ENCODE assay signal across 36 mouse cellular contexts in genomic region chr12:80990901-80991445, GRCm38 (mm10). TPM values are rescaled to one million over a fixed set of nuclear protein-coding genes. Genes with fewer than 3 reads are reported as not detected.
DNase-seq lines count a peak whose midpoint lies in the region; ATAC-seq and TF ChIP-seq lines count a peak whose summit lies in the region.
"Had no signal": no experiment of that assay in that cellular context is flagged by ENCODE, and none has a peak within 500 bp of the region (broad histone marks: within the 10 kb centered on the region; RNA-seq: fewer than 3 reads in every experiment).

No protein-coding gene starts in this region.

- no peak for TF ChIP-seq POLR2A in thymus, adult 2 months (IDR thresholded peaks at IDR 0.05; ENCODE audit: control insufficient read depth, extremely low read depth, insufficient read depth, low read length, poor library complexity)

- TF ChIP-seq CTCF in thymus, adult 2 months (IDR thresholded peaks at IDR 0.05; ENCODE audit: borderline replicate concordance, control insufficient read depth, extremely low read depth, insufficient read depth, low read length, poor library complexity) = no peak

- H3K4me2 ChIP-seq in embryonic facial prominence, embryonic 13.5 days = no peak overlapping the region
- H3K4me2 ChIP-seq: hindbrain, embryonic 12.5 days; limb, embryonic 15.5 days; liver, embryonic 13.5 days; neural tube, embryonic 13.5 days had no signal

- no peaks in the 10 kb centered on the region for H3K36me3 ChIP-seq in embryonic facial prominence, embryonic 13.5 days
- H3K36me3 ChIP-seq in embryonic facial prominence, embryonic 10.5 days (replicated peaks) = no peaks in the 10 kb centered on the region
- no peaks in the 10 kb centered on the region for H3K36me3 ChIP-seq in heart, embryonic 10.5 days
- no peaks in the 10 kb centered on the region for H3K36me3 ChIP-seq in thymus, adult 2 months (ENCODE audit: control insufficient read depth, insufficient read depth, low read length)
- H3K36me3 ChIP-seq: hindbrain, embryonic 12.5 days; limb, embryonic 15.5 days; liver, embryonic 13.5 days; neural tube, embryonic 13.5 days had no signal

- 75% methylated on average over 13 of the region's 13 CpGs for WGBS in embryonic facial prominence, embryonic 13.5 days
- 74% methylated on average over 13 of the region's 13 CpGs for WGBS in embryonic facial prominence, embryonic 10.5 days
- 84% methylated on average over 13 of the region's 13 CpGs for WGBS in heart, embryonic 10.5 days
- 94% methylated on average over 13 of the region's 13 CpGs for WGBS in thymus, adult 2 months

- no peak overlapping the region for H3K27ac ChIP-seq in embryonic facial prominence, embryonic 13.5 days
- H3K27ac ChIP-seq in embryonic facial prominence, embryonic 10.5 days (replicated peaks) = no peak overlapping the region
- no peak overlapping the region for H3K27ac ChIP-seq in heart, embryonic 10.5 days
- H3K27ac ChIP-seq in thymus, adult 2 months (ENCODE audit: control insufficient read depth, insufficient read depth, low read length) = no peak overlapping the region
- H3K27ac ChIP-seq: gastrocnemius, adult 2 months; heart, adult 2 months; hindbrain, embryonic 12.5 days; kidney, postnatal 0 days; limb, embryonic 10.5 days; limb, embryonic 15.5 days; liver, embryonic 13.5 days; macrophage; neural tube, embryonic 13.5 days had no signal

- no peak overlapping the region for H3K9ac ChIP-seq in embryonic facial prominence, embryonic 13.5 days
- H3K9ac ChIP-seq: hindbrain, embryonic 12.5 days; limb, embryonic 15.5 days; liver, embryonic 13.5 days; neural tube, embryonic 13.5 days had no signal

- ATAC-seq in embryonic facial prominence, embryonic 13.5 days (ENCODE audit: insufficient number of reproducible peaks, insufficient read depth, low FRiP score, low TSS enrichment, low read depth) = peak; percentile 26; the same call in 1 of the 2 replicates
- ATAC-seq: intestine, embryonic 16.5 days had no signal

- H3K4me1 ChIP-seq in embryonic facial prominence, embryonic 13.5 days = no peaks in the 10 kb centered on the region
- peaks cover 10% of the 10 kb centered on the region for H3K4me1 ChIP-seq in embryonic facial prominence, embryonic 10.5 days
- H3K4me1 ChIP-seq in heart, embryonic 10.5 days = no peaks in the 10 kb centered on the region
- peaks cover 39% of the 10 kb centered on the region for H3K4me1 ChIP-seq in thymus, adult 2 months (replicated peaks; ENCODE audit: control insufficient read depth, insufficient read depth, low read length)
- H3K4me1 ChIP-seq: hindbrain, embryonic 12.5 days; limb, embryonic 15.5 days; liver, embryonic 13.5 days had no signal

- no peak for DNase-seq in embryonic facial prominence, embryonic 10.5 days (ENCODE audit: low spot score)
- DNase-seq in heart, embryonic 10.5 days (ENCODE audit: low spot score) = peak; percentile 54
- no peak for DNase-seq in heart, adult 8-10 months (ENCODE audit: low spot score)
- peak; percentile 34 for DNase-seq in testis, postnatal 10 days (ENCODE audit: low spot score)
- DNase-seq in testis, postnatal 14 days (ENCODE audit: low spot score) = no peak
- DNase-seq in thymus, adult 2 months = no peak
- DNase-seq in layer of hippocampus, adult 8-10 months (ENCODE audit: low spot score in 2 of 2) = no peak
- DNase-seq: adrenal gland, postnatal 36 days; cerebellum, adult 2 months; cerebellum, postnatal 14 days; gastrocnemius, adult 2 months; gastrocnemius, postnatal 36 days; heart, adult 2 months; heart, postnatal 14 days; kidney, adult 8-10 months; layer of hippocampus, adult 9-11 months; liver, embryonic 13.5 days; lung, adult 2 months; lung, postnatal 10 days; right cerebral cortex, adult 18-20 months had no signal

- no peaks in the 10 kb centered on the region for H3K9me3 ChIP-seq in embryonic facial prominence, embryonic 13.5 days
- H3K9me3 ChIP-seq in embryonic facial prominence, embryonic 10.5 days = peaks cover 5% of the 10 kb centered on the region; the same call in 1 of the 2 replicates
- 0 out of 2 replicates have a peak, but pooled peaks cover 3% of the 10 kb centered on the region for H3K9me3 ChIP-seq in heart, embryonic 10.5 days
- H3K9me3 ChIP-seq: hindbrain, embryonic 12.5 days; limb, embryonic 15.5 days; liver, embryonic 13.5 days had no signal

- H3K27me3 ChIP-seq in embryonic facial prominence, embryonic 13.5 days = no peaks in the 10 kb centered on the region
- peaks cover 3% of the 10 kb centered on the region; the same call in 1 of the 2 replicates for H3K27me3 ChIP-seq in embryonic facial prominence, embryonic 10.5 days (replicated peaks; ENCODE audit: low read depth, poor library complexity, severe bottlenecking)
- peaks cover 12% of the 10 kb centered on the region for H3K27me3 ChIP-seq in heart, embryonic 10.5 days (ENCODE audit: insufficient read depth, poor library complexity, severe bottlenecking)
- H3K27me3 ChIP-seq in thymus, adult 2 months (ENCODE audit: control insufficient read depth, insufficient read depth, low read length) = no peaks in the 10 kb centered on the region
- H3K27me3 ChIP-seq: hindbrain, embryonic 12.5 days; limb, embryonic 15.5 days; liver, embryonic 13.5 days; neural tube, embryonic 13.5 days had no signal

- H3K4me3 ChIP-seq in embryonic facial prominence, embryonic 13.5 days = no peak overlapping the region
- no peak overlapping the region for H3K4me3 ChIP-seq in embryonic facial prominence, embryonic 10.5 days
- H3K4me3 ChIP-seq in heart, embryonic 10.5 days = no peak overlapping the region
- no peak overlapping the region for H3K4me3 ChIP-seq in thymus, adult 2 months (ENCODE audit: control insufficient read depth, insufficient read depth, low read length)
- H3K4me3 ChIP-seq: gastrocnemius, adult 2 months; heart, adult 2 months; hindbrain, embryonic 12.5 days; limb, embryonic 10.5 days; limb, embryonic 15.5 days; liver, embryonic 13.5 days; myocyte; neural tube, embryonic 13.5 days had no signal

RNA-seq across cellular contexts. Expression of gene Slc10a1, which starts 22.5 kb away (rescaled TPM):
- 0.94 and 1.7 TPM in 2 replicates for polyA plus RNA-seq in embryonic facial prominence, embryonic 13.5 days (2015; fragmentation: Nextera tagmentation; extraction: Ambion mirVana)
- polyA plus RNA-seq in embryonic facial prominence, embryonic 10.5 days (2016; fragmentation: Nextera tagmentation; extraction: Ambion mirVana) = 0.64 and 0.82 TPM in 2 replicates
- 0.55 and 0.58 TPM in 2 replicates for polyA plus RNA-seq in heart, embryonic 10.5 days (2016; fragmentation: Nextera tagmentation; extraction: Ambion mirVana)
- not detected for total RNA-seq in heart, adult 8-10 months (2022)
- 0.07 and 1.9 TPM in 2 replicates for polyA plus RNA-seq in thymus, adult 2 months (2012; rRNA removed)
- total RNA-seq in layer of hippocampus, adult 8-10 months (2022) = not detected
- total RNA-seq: adrenal gland, adult 18-20 months; adrenal gland, postnatal 36 days; gastrocnemius, adult 2 months; gastrocnemius, postnatal 36 days; heart, adult 2 months; heart, postnatal 14 days; left cerebral cortex, postnatal 10 days; megakaryocyte-erythroid progenitor cell, adult 5-6 weeks; midbrain, postnatal 0 days had no signal
- polyA plus RNA-seq: cerebellum, adult 2 months; cortical plate, adult 2 months; frontal cortex, adult 2 months; heart, adult 2 months; large intestine, adult 2 months; macrophage had no signal

RNA-seq across cellular contexts. Expression of gene Smoc1, which starts 35.6 kb away (rescaled TPM):
- polyA plus RNA-seq in embryonic facial prominence, embryonic 13.5 days (2015; fragmentation: Nextera tagmentation; extraction: Ambion mirVana) = 9.6 and 15.5 TPM in 2 replicates
- polyA plus RNA-seq in embryonic facial prominence, embryonic 10.5 days (2016; fragmentation: Nextera tagmentation; extraction: Ambion mirVana) = 25.1 and 27.1 TPM in 2 replicates
- polyA plus RNA-seq in heart, embryonic 10.5 days (2016; fragmentation: Nextera tagmentation; extraction: Ambion mirVana) = 4.3 and 6.2 TPM in 2 replicates
- total RNA-seq in heart, adult 8-10 months (2022) = 1 to 10 TPM; 5.1 to 6.7 (median 5.6) TPM
- polyA plus RNA-seq in thymus, adult 2 months (2012; rRNA removed) = 41.7 and 46.1 TPM in 2 replicates
- total RNA-seq in layer of hippocampus, adult 8-10 months (2022) = 10 to 100 TPM in 2 of 4 experiments, 1 to 10 TPM in 2; 8.3 to 15.7 (median 11.5) TPM

RNA-seq across cellular contexts. Expression of gene Srsf5, which starts 45.7 kb away (rescaled TPM):
- polyA plus RNA-seq in embryonic facial prominence, embryonic 13.5 days (2015; fragmentation: Nextera tagmentation; extraction: Ambion mirVana) = 681 and 707 TPM in 2 replicates
- polyA plus RNA-seq in embryonic facial prominence, embryonic 10.5 days (2016; fragmentation: Nextera tagmentation; extraction: Ambion mirVana) = 477 and 521 TPM in 2 replicates
- 386 and 404 TPM in 2 replicates for polyA plus RNA-seq in heart, embryonic 10.5 days (2016; fragmentation: Nextera tagmentation; extraction: Ambion mirVana)
- 100 to 1,000 TPM in 2 of 4 experiments, 10 to 100 TPM in 2; 63.1 to 209 (median 139) TPM for total RNA-seq in heart, adult 8-10 months (2022)
- polyA plus RNA-seq in thymus, adult 2 months (2012; rRNA removed) = 511 and 515 TPM in 2 replicates
- 100 to 1,000 TPM; 313 to 401 (median 363) TPM for total RNA-seq in layer of hippocampus, adult 8-10 months (2022)

Comparison
In these comparisons a context has a peak if more than half of its experiments do, and no peak if none do; other contexts are left out.
1. DNase-seq: peak in heart, embryonic 10.5 days (single experiment) and testis, postnatal 10 days (single experiment); none in embryonic facial prominence, embryonic 10.5 days (single experiment), heart, adult 8-10 months (single experiment), testis, postnatal 14 days (single experiment), thymus, adult 2 months (single experiment) and layer of hippocampus, adult 8-10 months (0 of 2).